Mouse (Mus musculus): ENCODE measurements around the gene Rgs12. TPM values are rescaled to one million over a fixed set of nuclear protein-coding genes. Genes with fewer than 3 reads are reported as not detected.

Gene Rgs12
- total RNA-seq, 2 experiments from 2014 or later, result 37.3 to 79.7 TPM

DNA sequence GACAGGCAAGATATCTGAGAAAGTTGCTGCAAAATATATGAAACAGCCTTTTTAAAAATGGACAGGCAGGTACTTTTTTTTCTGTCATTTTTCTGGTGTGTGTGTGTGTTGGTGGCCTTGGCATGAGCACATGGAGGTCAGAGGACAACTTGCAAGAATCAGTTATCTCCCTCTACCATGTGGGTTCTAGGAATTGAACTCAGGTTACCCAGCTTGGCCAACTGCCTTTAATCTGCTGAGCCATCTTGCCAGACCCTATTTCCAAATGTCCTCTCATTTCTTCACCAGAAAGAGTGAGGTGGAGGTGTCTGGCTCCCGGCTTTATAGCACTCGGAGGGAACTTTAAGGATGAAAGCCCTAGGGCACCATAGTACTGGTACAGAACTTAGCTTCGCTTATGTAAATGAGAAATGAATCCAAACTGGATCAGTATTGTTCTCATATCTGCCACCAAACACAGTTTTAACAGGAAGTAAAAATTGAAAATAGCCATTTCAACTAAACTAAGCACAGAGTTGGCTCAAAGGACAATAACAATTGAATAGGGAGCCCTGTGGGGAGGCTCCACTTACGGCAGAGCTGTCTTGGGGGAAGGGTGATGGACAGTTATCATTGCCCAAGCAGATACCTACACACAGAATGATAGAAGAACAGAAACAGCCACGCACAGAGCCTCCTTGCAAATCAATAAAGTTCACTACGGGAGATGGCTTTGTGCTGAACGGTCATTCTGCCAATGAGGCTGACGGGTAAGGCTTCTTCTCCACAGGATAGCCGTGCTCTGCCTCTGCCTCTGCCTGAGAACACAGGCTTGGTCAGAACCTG, 18.9 kb upstream of the Rgs12 start:
- ATAC-seq (replicated peaks; ENCODE audit: low FRiP score, poor library complexity, severe bottlenecking), result peak; percentile 81

DNA sequence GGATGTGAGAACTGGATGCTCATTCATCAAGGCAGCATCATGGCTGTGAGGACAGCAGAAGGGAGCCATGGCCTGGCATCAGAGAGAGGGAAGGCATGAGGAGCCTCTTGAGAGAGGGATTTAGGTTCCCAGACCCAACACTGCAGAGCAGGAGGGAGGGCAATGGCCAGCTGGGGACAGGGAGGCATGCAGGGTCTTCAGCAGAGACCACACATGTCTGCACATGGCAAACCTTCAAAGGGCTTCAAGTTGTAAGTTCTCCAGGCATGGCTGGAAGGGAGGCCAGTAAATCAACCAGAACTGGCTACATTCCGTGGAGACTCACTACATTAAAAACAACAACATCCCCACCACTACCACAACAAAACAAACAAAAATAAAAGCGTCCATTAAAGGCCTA, 18.2 kb upstream of the Rgs12 start:
- peak; percentile 21 for ATAC-seq (replicated peaks; ENCODE audit: low FRiP score, poor library complexity, severe bottlenecking)

DNA sequence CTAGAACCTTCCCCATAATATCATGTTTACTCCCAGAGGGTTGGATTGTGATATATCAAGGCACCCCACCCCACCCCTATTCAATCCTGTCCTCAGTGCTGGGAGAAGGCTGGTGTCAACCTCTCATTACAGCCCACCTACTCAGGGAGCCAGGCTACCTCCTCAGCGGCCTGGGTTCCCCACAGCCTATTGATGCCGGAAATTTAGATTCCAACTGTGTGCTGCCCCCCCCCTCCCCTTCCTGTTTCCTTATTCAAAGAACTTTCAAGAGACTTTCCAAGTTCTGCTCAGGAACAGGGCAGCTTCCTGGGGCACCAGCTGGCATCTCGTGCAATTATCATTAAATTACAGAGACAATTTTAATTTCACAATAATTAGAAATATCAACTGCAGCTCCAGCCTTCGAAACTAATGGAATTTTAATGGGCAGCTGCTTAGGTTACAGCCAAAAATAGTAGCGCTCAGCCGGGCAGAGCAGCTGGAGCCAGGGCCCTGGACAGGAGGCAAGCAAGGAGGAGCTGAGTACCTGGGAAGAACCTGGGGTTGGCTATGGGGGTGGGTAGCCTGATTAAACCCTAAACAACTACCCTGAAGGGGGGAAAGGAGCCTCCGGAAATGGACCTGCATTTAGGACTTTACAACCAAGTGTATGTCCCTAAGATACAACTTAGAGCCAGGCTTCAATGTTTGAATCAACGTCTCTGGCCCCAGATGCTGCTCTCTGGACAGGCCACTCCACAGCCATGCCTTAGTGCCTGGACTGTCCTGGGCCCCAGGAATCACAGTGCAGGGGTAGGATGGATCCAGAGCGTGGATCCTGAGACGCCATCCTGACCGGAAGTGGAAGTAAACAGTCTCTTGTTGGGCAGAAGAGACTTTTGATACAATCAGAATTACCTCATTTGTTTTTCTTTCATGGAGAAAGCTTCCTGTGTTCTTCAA, 17.5 kb upstream of the Rgs12 start:
- ATAC-seq (replicated peaks; ENCODE audit: low FRiP score, poor library complexity, severe bottlenecking), result 0 out of 2 replicates have a peak, but pooled peaks have one; percentile 7

DNA sequence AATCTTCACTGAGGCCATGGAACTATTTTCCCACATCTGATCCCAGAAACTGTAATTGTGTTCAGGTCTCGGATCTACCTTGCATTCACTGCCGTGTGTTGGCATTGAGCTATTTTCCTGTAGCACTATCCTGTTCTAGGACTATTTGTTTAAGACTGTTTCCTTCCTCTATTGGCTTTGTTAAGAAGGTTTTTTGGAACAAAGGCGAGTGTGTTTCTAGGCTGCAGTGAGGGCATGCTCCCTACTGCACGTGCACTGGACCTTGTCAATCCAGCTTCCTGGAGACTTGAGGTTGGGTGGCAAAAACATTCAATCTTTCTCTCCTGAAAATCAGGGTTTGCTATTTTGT, 16.8 kb upstream of the Rgs12 start:
- ATAC-seq (replicated peaks; ENCODE audit: low FRiP score, poor library complexity, severe bottlenecking), result no peak

DNA sequence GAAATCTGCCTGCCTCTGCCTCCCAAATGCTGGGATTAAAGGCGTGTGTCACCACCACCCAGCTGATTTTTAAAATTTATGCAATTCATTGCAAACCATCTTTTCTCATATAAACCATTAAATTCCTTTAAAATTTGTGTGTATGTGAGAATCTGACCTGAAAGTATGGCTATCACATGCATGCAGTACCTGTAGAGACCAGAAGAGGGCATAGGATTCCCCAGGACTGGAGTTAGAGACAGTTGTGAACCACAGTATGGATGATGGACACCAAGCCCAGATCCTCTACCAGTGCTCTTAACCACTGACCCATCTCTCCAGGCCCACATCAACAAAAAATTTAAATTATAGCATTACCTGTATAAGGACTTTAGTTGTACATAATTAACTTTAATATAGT, 15.8 kb upstream of the Rgs12 start:
- ATAC-seq (replicated peaks; ENCODE audit: low FRiP score, poor library complexity, severe bottlenecking), result no peak

DNA sequence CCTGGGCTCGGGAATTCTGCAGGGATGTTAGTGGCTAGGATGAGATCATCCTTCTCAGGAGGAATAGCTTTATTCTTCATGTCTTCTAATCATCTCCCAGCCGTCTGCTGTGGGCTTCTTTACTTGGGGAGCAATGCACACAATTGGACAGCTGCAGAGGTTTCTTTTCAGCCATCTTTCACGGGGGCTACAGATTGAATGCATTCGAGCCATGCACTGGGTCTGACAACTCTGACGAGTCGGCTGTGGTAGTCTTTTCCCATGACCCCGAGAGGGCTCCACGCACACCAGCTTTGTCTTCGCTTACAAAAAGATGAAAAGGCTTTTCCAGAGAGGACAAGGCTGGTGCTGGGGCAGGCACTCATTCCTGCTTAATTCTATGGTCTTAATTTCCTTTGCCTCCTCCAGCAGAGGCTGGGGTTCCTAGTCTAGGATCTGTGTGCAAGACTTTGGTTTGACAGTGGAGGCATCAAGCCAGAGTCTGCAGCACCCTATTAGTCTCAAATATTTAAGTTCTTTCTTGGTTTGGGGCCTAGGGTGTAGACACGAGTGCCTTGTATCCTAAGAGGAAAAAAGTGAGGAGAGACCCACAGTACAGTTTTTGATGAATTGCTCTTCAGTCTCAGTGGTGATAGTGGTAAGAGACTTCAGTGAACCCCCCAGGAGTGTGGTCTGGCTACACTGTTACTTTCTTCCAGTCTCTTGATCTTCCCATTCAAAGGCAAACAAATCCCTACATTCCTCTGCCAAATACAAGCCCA, 7.4 kb upstream of the Rgs12 start:
- no peak for ATAC-seq (replicated peaks; ENCODE audit: low FRiP score, poor library complexity, severe bottlenecking)

DNA sequence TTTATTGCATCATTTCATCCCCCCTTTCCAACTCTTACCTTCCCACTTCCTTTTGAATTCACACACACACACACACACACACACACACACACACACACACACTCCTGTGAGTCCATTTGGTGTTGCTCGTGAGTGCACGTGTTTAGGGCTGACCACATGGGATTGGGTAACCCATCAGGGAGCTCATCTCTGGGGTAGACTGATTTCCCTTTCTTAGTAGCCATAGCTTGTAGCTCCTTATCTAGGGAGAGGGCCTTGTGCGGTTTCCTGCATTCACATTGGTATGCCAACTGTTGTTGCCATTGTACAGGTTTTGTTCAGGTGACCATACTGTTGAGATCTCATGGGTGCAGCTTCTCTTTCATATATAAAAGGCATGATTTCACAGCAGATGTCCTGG, 5.8 kb upstream of the Rgs12 start:
- ATAC-seq (replicated peaks; ENCODE audit: low FRiP score, poor library complexity, severe bottlenecking), result no peak

DNA sequence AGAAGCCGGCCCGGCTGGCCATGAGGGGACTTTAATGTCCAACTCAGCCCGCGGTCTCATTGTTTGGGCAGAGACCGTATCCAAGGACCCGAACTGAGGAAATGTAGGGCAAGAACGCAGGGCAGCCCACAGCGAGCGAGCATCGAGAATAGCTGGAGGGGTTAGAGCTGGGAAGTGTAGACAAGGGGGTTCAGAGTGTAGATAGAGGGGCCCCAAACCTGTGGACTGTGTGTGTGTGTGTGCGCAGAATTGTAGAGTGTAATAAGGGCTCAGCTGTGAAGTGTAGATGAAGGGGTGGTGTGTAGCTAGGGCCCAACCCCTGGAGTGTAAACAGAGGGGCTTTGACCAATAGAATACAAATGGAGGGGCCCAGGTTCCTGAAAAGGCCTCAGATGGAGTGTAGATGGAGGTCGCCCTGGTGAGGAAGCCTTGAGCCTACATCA, 545 bp downstream of the Rgs12 start:
- ATAC-seq (replicated peaks; ENCODE audit: low FRiP score, poor library complexity, severe bottlenecking), result no peak

DNA sequence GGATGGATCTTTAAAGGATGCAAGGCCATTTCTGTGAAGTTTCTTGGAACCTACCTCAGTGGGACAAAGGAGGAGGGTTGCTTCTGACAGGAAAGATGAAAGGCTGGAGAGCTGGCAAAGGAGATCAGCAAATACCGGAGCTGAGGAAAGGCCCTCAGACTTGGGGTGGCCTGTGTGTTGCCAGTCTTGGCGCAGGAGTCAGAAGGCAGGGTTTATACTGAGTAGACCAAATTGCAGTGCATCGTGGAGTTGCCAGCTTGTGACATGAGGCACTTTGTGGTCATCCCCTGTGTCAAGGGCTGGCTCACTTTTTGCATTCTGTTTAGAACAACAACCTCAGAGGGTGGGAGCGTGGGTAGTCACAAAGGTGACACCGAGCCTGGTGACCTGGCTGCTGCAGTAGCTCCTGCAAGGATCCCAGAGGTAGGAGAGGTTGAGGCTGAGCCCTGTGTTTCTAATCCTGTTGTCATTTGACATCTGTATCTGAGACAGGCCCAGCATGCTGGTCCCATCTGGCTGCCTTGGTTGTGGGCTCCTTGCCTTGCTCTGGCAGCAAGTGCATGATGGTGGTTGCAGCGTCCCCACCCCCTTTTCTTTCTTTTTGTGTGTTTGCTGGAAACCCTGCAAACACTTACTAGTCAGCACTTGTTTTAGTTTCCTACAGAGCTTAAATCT, 1.4 kb downstream of the Rgs12 start:
- ATAC-seq (replicated peaks; ENCODE audit: low FRiP score, poor library complexity, severe bottlenecking), result no peak

DNA sequence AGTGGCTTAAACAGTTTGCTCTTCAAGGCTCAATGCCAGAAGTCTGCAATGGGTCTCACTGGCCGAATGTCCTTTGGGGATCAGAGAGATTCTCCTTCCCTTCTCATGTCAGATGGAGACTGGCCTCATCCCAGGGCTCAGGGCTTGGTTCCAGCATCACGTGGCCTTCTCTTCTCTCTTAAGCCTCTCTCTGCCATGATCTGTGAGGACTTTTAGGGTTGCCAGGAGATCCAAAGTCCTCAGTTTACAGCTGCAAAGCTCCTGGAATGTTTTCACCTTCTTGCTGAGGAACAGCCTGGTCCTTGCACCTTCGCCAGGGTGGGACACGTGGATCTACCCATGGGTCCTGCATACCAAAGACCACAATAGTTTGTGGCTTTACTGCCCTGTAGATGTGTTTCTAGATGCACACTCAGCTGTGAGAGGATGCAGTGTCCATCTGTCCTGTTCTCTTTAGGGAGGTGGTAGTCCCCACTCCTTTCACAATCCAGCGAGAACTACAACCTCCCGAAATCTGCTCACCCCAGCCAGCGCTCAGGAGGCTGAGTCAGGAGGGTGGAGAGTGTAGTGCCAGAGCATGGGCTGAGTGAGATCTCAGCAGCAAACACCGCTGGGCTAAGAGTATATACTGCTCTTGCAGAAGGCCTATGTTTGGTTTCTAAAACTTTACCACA, 2.1 kb downstream of the Rgs12 start:
- no peak for ATAC-seq (replicated peaks; ENCODE audit: low FRiP score, poor library complexity, severe bottlenecking)

DNA sequence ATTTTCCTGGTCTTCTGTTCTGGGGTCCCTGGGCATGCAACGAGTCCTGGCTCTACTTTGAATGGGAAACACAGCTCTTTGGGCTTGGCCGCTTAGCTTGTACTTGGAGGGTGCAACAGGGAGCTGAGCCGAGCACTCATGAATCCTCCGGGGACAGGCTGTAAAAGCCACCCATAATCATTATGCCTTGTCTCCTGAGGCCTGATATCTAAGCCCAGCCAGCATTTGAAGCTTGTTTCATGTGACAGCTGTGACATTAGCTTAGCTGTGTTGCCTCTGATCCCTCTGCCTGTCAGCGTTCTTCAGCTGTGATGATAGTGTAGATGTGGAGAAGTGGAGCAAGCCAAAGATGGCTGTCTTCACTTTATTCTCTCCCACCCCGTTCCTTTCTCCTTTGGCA, 5.3 kb downstream of the Rgs12 start:
- ATAC-seq (replicated peaks; ENCODE audit: low FRiP score, poor library complexity, severe bottlenecking), result no peak

DNA sequence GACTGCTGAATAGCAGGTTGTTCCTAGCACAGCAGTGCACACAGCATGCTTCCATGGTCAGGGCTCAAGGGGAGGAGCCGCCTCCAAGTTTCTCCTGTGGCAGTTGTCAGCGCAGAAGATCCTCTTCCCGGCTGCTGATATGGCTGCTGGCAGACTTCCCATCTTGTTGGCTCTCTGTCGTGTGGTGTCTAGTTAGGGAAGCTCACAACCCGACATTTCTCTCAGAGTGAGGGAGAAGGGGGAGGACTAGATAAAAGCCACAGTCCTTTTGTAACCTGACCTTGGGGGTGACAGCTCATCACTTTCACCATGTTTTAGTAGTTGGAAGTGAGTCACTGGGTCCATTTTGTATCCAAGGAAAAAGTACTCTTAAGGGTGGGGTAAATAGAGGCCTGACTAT, 6.4 kb downstream of the Rgs12 start:
- peak; percentile 56; the same call in 1 of the 2 replicates for ATAC-seq (replicated peaks; ENCODE audit: low FRiP score, poor library complexity, severe bottlenecking)

DNA sequence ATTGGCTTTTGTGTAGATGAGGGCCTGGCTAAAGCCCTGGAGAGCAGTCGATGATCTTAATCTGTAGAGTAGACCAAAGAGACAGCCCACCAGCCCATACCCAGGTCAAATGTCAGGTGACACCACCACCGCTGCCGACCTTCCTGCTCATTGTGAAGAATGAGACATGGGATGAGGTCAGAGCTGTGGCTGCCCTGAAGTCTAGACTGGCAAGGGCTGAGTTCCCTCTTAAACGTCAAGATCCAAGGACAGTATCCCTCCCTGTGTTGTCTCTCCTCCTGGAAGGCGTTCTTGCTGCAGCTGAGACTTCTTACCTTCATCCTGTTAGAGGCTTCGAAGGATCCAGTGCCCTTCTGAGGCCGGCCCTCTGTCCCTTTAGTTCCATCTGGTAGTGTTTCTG, 6.9 kb downstream of the Rgs12 start:
- ATAC-seq (replicated peaks; ENCODE audit: low FRiP score, poor library complexity, severe bottlenecking), result no peak

DNA sequence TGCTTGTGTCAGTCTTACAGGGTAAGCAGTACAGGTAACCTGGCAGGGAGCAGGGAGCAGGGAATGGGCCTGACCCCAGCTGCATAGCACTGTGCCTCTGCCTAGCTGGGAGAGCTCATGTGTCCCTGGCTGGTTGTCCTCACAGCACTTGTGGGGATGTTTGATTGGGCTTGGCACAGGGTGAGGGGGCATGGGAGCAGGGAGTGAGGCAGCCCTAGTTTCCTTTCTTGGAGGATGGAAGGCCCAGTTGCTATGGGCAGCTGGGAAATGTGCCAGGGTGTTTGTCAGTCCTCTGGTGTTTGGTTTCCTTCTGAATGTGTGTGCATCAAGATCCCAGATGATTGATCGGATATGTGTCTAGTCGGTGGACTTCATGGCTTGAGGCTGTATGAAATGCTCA, 7.8 kb downstream of the Rgs12 start:
- ATAC-seq (replicated peaks; ENCODE audit: low FRiP score, poor library complexity, severe bottlenecking), result no peak

DNA sequence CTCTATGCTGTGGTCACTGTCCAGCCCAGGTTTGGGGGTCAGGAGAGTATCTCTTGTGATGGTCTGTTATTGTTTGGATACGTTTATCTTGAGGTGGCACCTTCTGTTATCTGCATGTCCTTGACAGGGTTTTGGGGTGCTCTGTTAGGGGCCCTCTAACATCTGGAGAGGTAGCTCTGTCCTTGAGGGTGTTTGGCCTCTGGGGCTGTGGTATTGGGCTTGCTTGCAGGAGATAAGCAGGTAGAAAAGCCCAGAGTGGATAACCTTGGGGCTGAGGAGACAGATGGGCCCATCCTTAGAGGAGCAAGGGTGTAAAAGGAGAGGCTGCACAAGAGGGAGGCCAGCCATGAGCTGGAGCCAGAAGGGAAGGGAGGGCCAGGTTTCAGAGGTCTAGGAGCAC, 10.8 kb downstream of the Rgs12 start:
- ATAC-seq (replicated peaks; ENCODE audit: low FRiP score, poor library complexity, severe bottlenecking), result peak; percentile 65

DNA sequence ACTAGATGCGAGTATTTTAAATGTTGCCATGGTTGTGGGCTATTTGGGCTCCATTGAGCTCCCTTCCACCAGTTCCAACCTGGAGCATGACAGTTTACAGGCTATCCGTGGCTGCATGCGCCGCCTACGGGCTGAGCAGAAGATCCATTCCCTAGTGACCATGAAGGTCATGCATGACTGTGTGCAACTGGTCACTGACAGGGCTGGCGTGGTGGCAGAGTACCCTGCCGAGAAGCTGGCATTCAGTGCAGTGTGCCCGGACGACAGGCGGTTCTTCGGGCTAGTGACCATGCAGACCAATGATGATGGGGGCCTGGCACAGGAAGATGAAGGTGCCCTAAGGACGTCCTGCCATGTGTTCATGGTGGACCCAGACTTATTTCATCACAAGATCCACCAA, 16.3 kb downstream of the Rgs12 start:
- no peak for ATAC-seq (replicated peaks; ENCODE audit: low FRiP score, poor library complexity, severe bottlenecking)

DNA sequence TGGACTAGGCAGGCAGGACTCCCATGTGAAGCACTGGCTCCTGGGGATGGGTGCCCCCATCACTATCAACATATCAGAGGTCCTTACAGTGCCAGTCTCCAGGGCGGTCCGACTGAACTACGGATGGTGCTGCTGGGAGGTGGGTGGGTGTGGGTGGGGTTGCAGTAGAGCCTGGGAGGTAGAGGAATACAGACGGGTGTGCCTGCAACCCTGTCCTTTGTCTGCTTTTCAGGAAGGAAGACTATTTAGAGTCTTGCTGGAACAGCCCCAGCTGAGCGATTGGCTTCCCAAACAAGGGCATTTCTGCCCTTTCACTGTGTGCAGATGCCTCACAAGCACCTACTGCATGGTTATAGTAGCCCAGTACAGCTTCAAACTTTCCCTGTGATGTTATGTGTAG, 19.1 kb downstream of the Rgs12 start:
- ATAC-seq (replicated peaks; ENCODE audit: low FRiP score, poor library complexity, severe bottlenecking), result no peak

DNA sequence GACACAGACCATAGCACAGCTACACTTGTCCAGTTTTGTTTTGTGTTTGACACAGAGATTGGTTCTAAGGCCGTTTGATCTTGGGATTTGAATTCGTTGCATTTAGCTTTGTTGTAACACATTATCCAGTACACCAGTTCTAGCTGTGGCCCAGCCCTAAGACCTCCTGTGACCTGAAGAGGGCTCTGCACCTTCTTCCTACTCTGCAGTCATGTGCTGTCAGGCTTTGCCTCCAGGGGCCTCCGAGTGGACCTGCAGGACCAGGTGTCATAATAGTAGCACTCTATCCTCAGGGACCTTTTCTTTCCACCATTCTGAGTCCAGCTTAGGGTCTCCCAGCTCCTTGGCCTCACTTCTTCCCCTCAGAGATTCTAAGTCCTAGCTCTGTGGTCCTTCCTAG, 23.2 kb downstream of the Rgs12 start:
- no peak for ATAC-seq (replicated peaks; ENCODE audit: low FRiP score, poor library complexity, severe bottlenecking)

All from erythroid progenitor cell, adult 5-6 weeks (primary cell).